Mouse (Mus musculus) cerebellum, adult 9-10 months (tissue): ENCODE measurements at regions not wholly inside any gene's neighbourhood (a gene's known extent, or its start where the extent isn't known, plus 50 kb on each side); places are given as distances from the start of the nearest gene placed in this dataset.
"Not testable (repeated sequence)": the region's sequence is repeated elsewhere in the genome, so short reads cannot be mapped to it uniquely, and the experiment has no call there.

Experiments used
- DNase-seq: peaks from one replicate; pipeline ENCODE4 v3.0.0; 2022

- DNase-seq = no peak
Observed at GRCm38 (mm10) chr2:160507816-160508564, 137.7 kb upstream of the Top1 start.

- DNase-seq = no peak
Observed at GRCm38 (mm10) chr2:160510159-160510558, 135.5 kb upstream of the Top1 start.

GRCm38 (mm10) chr2:160510635-160511421, 134.9 kb upstream of the Top1 start:
- no peak for DNase-seq

DNA sequence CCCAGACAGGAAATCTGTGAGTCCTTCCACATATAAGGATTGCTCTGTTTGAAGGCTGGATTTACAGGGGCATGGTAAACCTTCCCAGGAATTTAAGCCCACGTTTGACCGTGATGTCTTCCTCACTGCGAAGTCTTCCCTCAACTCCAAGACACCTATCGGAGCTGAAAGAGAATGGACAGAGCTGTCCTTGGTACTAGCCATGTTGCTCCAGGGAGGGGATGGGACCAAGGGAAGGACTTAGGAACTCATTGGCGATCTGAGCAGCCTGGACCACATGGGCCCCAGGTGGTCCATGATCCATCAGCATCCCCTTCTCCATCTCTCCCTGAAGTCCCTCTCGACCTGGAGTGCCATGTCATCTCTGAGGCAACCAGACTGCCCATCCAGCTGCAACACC, 130.1 kb upstream of the Top1 start:
- no peak for DNase-seq

DNA sequence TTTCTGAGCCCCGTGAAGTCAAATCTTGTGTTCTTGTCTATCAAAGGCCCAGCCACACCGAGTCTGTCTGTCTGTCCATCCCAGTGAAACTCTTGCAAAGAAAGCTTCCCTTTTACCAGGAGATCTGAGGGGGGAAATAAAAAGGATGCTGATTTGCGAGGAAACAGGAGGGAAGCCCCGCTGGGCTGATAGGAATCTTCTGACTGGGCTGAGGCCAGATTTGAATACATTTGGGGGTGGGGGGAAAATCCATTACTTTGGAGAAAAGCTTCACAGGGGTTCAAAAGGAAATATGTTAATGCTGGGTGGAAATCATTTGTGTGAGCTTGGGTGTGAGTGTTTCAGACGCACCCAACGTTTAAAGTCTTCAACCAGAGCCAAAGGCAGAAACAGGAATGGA, 129.2 kb upstream of the Top1 start:
- no peak for DNase-seq

GRCm38 (mm10) chr2:160525301-160526205, 120.1 kb upstream of the Top1 start:
- DNase-seq = no peak

- no peak for DNase-seq
Observed at GRCm38 (mm10) chr2:160526377-160527125, 119.1 kb upstream of the Top1 start.

DNA sequence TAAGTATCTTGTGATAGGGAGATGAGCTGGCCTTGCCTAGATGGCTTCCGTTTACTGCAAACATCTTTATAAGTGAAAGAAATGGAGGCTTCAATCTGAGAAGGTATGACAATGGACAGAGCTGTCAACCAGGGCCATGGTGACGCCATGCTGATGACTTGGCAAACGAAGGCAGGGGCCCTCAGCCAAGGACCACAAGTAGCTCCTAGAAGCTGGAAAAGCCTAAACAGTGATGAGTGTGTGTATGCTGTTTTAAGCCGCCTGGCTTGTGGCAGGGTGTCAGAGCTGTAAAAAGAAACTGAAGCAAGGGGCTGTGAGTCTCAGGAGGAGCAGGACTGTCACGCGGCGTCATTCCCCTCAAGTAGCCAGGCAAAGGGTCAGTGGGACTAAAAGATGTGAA, 116.4 kb upstream of the Top1 start:
- DNase-seq = no peak

DNA sequence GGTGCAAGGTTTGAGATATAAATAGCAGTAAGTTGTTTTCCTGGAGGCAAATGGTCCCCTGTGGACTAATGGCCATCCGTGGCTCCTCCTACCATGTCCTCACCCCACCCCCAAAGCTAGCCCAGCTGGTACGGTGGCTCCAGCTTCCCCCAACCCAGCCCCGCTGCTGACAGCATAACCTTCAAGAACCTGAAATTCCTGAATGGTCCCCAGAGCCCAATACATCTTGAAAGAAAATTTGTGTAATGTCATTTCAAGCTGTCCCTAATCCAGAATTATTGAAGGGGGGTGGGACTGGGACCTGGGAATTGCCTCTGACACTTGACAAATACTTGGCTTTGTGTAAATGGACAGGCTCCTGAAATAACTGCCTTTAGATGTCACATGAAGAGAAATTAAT, 115.3 kb upstream of the Top1 start:
- DNase-seq = no peak

- DNase-seq = no peak
Observed at GRCm38 (mm10) chr2:160537319-160537719, 108.4 kb upstream of the Top1 start.

DNA sequence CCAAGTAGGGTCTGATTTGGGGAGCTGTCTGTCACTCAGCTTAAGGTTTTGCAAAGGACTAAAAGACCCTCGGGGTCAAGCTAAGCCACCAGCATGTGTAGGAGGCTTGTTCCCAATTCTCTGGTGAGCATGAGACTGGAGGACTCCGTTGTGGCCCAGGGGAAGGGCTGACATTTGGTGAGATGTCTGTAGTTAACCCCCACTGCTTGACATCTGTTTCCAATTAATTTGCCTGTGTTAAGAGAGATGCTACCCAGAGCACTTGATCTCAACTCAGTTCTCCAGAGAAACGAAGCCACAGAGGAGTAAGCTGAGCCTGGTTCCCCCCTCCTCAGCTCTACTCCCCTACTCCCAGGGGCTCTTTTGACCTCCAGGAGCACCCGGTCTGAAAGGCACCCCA, 100.2 kb upstream of the Top1 start:
- no peak for DNase-seq

GRCm38 (mm10) chr2:160552121-160552669, 93.5 kb upstream of the Top1 start:
- DNase-seq = no peak

DNA sequence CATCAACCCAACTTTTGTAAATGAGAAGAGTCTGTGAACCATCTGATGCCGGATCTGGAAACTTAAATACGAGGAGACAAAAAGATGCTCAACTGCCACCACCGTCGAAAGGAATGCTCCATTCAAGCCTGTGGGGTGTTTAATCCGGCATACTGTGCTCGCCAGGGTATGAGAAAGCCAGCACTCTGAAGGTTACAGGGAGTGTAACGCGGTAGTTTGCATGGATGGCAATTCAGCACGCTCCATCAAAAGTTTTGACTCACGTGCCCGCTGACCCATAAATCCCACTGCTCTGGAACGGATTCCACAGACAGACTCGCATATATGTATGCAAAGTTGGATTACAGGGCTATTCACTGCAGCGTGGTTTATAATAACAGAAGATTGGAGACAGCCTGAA, 84.0 kb upstream of the Top1 start:
- DNase-seq = no peak

- no peak for DNase-seq
Observed at GRCm38 (mm10) chr2:160567813-160568212, 77.9 kb upstream of the Top1 start.

DNA sequence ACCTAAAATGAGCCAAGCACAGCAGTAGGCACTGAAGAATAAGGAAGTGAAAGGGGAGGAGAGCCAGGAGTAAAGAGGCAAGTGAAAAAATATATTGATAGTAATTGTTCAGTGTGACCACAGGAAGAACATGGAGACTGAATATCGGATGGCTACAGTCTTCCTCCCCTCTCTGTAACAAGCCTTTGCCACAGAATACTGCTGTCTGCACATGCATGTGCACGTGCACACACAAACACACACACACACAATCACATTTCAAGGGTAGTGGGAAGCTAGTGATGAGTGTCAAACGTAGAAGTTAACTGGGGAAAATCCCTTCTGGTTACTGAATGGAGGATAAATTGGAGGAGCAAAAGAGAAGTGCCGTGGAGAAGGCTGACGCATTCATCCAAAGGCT, 76.2 kb upstream of the Top1 start:
- DNase-seq = no peak

DNA sequence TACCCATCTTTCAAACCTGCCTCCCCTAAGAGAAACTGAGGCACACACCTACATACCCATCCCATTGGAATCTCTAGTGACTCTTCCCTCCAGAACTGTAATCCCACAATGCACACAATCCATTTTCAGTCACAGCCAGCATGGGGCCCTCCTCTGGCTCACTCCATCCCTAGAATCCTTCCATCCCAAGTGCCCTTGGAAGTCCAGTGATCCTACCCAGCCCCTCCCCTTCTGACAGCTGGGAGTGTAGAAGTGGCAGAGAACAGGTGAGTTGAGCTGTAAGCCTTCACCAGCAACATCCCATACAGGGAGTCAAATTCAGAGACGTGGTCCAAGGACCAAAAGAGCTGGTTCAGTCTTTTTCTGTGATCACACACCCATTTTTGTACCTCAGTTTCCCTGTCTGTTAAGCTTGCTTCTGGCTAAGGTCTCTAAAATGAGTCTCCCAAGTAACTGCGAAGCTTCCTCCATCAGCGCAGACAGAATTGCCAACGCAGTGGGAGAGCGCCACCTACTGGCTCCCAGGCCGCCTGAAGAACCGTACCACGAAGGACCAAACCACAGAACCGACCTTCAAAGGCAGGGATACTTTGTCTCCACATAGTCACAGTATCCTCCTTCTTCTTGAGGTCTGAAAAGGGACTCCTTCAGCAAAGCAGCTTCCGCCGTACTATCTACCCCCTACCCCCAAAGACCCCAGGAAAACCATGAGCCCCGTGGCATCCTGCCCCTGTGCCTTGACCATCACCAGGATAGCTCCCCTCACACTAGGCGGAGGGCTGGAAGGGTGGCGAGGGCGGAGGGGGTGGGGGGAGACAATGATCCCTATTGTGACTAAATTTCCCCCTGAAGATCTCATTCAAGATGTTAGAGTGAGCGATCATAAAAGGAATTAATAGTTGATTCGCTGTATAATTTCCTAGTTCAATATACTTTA, 67.0 kb upstream of the Top1 start:
- peak; percentile 56 for DNase-seq

GRCm38 (mm10) chr2:160580250-160580649, 65.4 kb upstream of the Top1 start:
- no peak for DNase-seq

DNA sequence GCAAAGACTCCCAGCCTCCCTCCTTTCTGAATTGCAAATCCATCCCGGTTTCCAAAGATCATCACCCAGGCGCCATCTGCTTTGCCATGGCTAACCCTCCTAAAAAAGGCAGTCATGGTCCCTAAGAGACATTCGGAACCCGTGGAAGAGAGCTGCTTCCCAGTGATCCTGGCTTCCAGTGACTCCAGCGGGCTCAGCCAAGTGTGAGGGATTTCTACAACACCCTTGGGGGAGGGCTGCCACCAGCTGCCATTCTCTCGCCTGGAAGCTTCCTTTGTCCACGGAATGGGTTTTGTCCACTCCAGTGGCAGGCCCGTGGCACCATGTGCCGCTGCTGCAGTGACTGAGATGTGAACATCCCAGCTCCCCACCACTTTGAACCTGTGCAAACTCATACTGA, 64.7 kb upstream of the Top1 start:
- no peak for DNase-seq

GRCm38 (mm10) chr2:160583034-160583433, 62.7 kb upstream of the Top1 start:
- DNase-seq = not testable (repeated sequence)

GRCm38 (mm10) chr2:160583506-160583905, 62.2 kb upstream of the Top1 start:
- no peak for DNase-seq

GRCm38 (mm10) chr2:160584568-160584967, 61.1 kb upstream of the Top1 start:
- no peak for DNase-seq
